Mouse (Mus musculus): Measurements from ENCODE around the gene Cfl2.

GRCm38 (mm10) chr12:54841576-54841975, 21.1 kb downstream of the Cfl2 start:
- TF ChIP-seq POLR2A (IDR thresholded peaks at IDR 0.05; ENCODE audit: borderline replicate concordance, extremely low read depth, insufficient read depth, insufficient read length, poor library complexity, severe bottlenecking) = no peak
- TF ChIP-seq CTCF (IDR thresholded peaks at IDR 0.05; ENCODE audit: borderline replicate concordance, extremely low read depth, insufficient read depth, insufficient read length) = no peak

All from brain, embryonic 14.5 days (tissue).